Mouse (Mus musculus) small intestine, adult 2 months (tissue): ENCODE measurements around the gene Alpk3. TPM values are rescaled to one million over a fixed set of nuclear protein-coding genes. Genes with fewer than 3 reads are reported as not detected.

Source experiments
- H3K27ac ChIP-seq: fragments of 200-500 bp; 2 replicates; pipeline ENCODE4 v1.5.1; 2012; ENCODE audit warnings: low read depth, low read length, control low read depth, inconsistent platforms; ENCODE audit not compliant: insufficient read depth
- H3K27me3 ChIP-seq: fragments of 200-500 bp; 2 replicates; pipeline ENCODE4 v1.6.1; 2012; ENCODE audit warnings: mild to moderate bottlenecking, moderate library complexity, low read length, inconsistent platforms; ENCODE audit not compliant: control insufficient read depth, insufficient read depth
- H3K36me3 ChIP-seq: fragments of 200-500 bp; 2 replicates; pipeline ENCODE4 v1.6.1; 2012; ENCODE audit warnings: mild to moderate bottlenecking, low read length, control low read depth, inconsistent platforms; ENCODE audit not compliant: control insufficient read depth, insufficient read depth
- H3K4me1 ChIP-seq: fragments of 200-500 bp; 2 replicates; pipeline ENCODE4 v1.6.1; 2012; ENCODE audit warnings: low read length, inconsistent platforms, mixed read lengths; ENCODE audit not compliant: control insufficient read depth, insufficient read depth, insufficient read length
- H3K4me3 ChIP-seq: fragments of 200-500 bp; 2 replicates; pipeline ENCODE4 v1.5.1; 2012; ENCODE audit warnings: low read depth, mild to moderate bottlenecking, control low read depth, inconsistent platforms, low read length, moderate library complexity
- CTCF ChIP-seq: fragments of 200-500 bp; IDR thresholded peaks from 2 replicates; pipeline ENCODE4 v1.5.1; 2012; ENCODE audit warnings: low read depth, mild to moderate bottlenecking, control low read depth, inconsistent platforms, low read length, moderate library complexity, mixed read lengths; ENCODE audit not compliant: insufficient replicate concordance, insufficient read length; ENCODE audit errors: extremely low read depth
- POLR2A ChIP-seq: fragments of 200-500 bp; IDR thresholded peaks from 2 replicates; pipeline ENCODE4 v1.6.1; 2012; ENCODE audit warnings: low read depth, mild to moderate bottlenecking, control low read depth, inconsistent platforms, low read length, moderate library complexity
- WGBS: fragments of 180-500 bp; shearing (Covaris S2); methylation state at CpG from one replicate; pipeline ENCODE4 v1.1.7; 2018; 5-methylcytosine and 5-hydroxymethylcytosine counted together
- polyA plus RNA-seq: library from polyadenylated mRNA; depleted of rRNA; stranded (reverse); fragments of >200 nt; gene quantifications from 2 replicates; pipeline ENCODE4 v1.2.3, GENCODE M21; 2012

Gene Alpk3
- polyA plus RNA-seq, 1 experiment = 0.08 TPM

- H3K27me3 ChIP-seq = no peaks in the 10 kb centered on the region
- WGBS = 62% methylated on average over 10 of the region's 10 CpGs
Observed at GRCm38 (mm10) chr7:81125215-81126175, 68.1 kb downstream of the Alpk3 start.

GRCm38 (mm10) chr7:81131864-81132263, 74.5 kb downstream of the Alpk3 start:
- H3K36me3 ChIP-seq = no peaks in the 10 kb centered on the region
- peaks cover 2% of the 10 kb centered on the region; the same call in 1 of the 2 replicates for H3K4me1 ChIP-seq
- no peak overlapping the region for H3K27ac ChIP-seq
- no peak overlapping the region for H3K4me3 ChIP-seq
- WGBS = 73% methylated on average over 7 of the region's 7 CpGs
- no peaks in the 10 kb centered on the region for H3K27me3 ChIP-seq
- TF ChIP-seq CTCF (no peak), POLR2A (no peak)

More at GRCm38 (mm10) chr7:81125215-81126175, 68.1 kb downstream of the Alpk3 start:
- TF ChIP-seq CTCF = no peak
- no peak for TF ChIP-seq POLR2A
- no peaks in the 10 kb centered on the region for H3K36me3 ChIP-seq
- peaks cover 17% of the 10 kb centered on the region; the same call in 1 of the 2 replicates for H3K4me1 ChIP-seq
- no peak overlapping the region for H3K27ac ChIP-seq
- H3K4me3 ChIP-seq = no peak overlapping the region

- TF ChIP-seq CTCF = no peak
- no peak for TF ChIP-seq POLR2A
- no peaks in the 10 kb centered on the region for H3K27me3 ChIP-seq
- no peak overlapping the region for H3K4me3 ChIP-seq
- WGBS = 42% methylated on average over 2 of the region's 2 CpGs
- H3K4me1 ChIP-seq = peaks cover 2% of the 10 kb centered on the region; the same call in 1 of the 2 replicates
- H3K36me3 ChIP-seq = no peaks in the 10 kb centered on the region
- H3K27ac ChIP-seq = no peak overlapping the region
Observed at GRCm38 (mm10) chr7:81132851-81133279, 75.5 kb downstream of the Alpk3 start.

GRCm38 (mm10) chr7:81133416-81133815, 76.0 kb downstream of the Alpk3 start:
- 74% methylated on average over 6 of the region's 6 CpGs for WGBS
- TF ChIP-seq POLR2A (no peak), CTCF (no peak)
- Histone ChIP-seq H3K4me3 (no peak overlapping the region), H3K27me3 (no peaks in the 10 kb centered on the region), H3K27ac (no peak overlapping the region), H3K36me3 (no peaks in the 10 kb centered on the region), H3K4me1 (peaks cover 2% of the 10 kb centered on the region; the same call in 1 of the 2 replicates)

- Histone ChIP-seq H3K27me3 (no peaks in the 10 kb centered on the region), H3K27ac (no peak overlapping the region), H3K4me3 (no peak overlapping the region), H3K36me3 (no peaks in the 10 kb centered on the region), H3K4me1 (peaks cover 2% of the 10 kb centered on the region; the same call in 1 of the 2 replicates)
- TF ChIP-seq CTCF (no peak), POLR2A (no peak)
- WGBS = 56% methylated on average over 2 of the region's 2 CpGs
Observed at GRCm38 (mm10) chr7:81133941-81134340, 76.5 kb downstream of the Alpk3 start.

GRCm38 (mm10) chr7:81134614-81135067, 77.2 kb downstream of the Alpk3 start:
- 6% methylated on average over 9 of the region's 9 CpGs for whole genome bisulfite sequencing
- H3K27ac ChIP-seq = peak overlapping the region; percentile 41

GRCm38 (mm10) chr7:81137292-81137691, 79.9 kb downstream of the Alpk3 start:
- no peak for TF ChIP-seq CTCF
- WGBS = 86% methylated on average over 5 of the region's 5 CpGs

More at GRCm38 (mm10) chr7:81134614-81135067, 77.2 kb downstream of the Alpk3 start:
- H3K36me3 ChIP-seq = no peaks in the 10 kb centered on the region
- peak overlapping the region; percentile 15 for H3K4me3 ChIP-seq
- H3K4me1 ChIP-seq = peaks cover 2% of the 10 kb centered on the region; the same call in 1 of the 2 replicates
- no peaks in the 10 kb centered on the region for H3K27me3 ChIP-seq
- TF ChIP-seq POLR2A (no peak), CTCF (no peak; the same call in 1 of the 2 replicates)

More at GRCm38 (mm10) chr7:81137292-81137691, 79.9 kb downstream of the Alpk3 start:
- Histone ChIP-seq H3K27ac (no peak overlapping the region), H3K27me3 (no peaks in the 10 kb centered on the region), H3K36me3 (no peaks in the 10 kb centered on the region), H3K4me1 (peaks cover 2% of the 10 kb centered on the region; the same call in 1 of the 2 replicates), H3K4me3 (no peak overlapping the region)
